In the genomic region with DNA sequence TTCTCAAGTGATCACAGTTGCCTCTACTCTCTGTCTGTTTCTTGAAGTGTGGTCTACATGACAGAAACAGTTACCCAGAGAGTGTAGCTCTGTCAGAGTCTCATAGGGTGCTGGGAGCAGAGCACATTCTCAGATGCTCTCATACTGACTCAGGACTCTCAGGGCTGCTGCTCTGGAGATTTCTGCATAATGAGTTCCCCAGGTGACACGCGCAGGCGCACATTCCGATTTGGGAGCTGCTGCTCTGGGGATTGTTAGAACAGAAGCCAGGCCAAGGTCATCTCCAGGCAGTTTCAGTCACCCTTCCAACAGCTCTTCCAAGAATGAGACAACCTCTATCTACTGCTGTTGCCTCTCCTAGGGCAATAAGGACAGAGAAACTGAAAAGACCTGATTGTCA, we compare ENCODE assay signal across 14 mouse cellular contexts. TPM values are rescaled to one million over a fixed set of nuclear protein-coding genes. Genes with fewer than 3 reads are reported as not detected.
DNase-seq lines count a peak whose midpoint lies in the region; ATAC-seq lines count a peak whose summit lies in the region.
"Had no signal": no experiment of that assay in that cellular context is flagged by ENCODE, and none has a peak within 500 bp of the region (broad histone marks: within the 10 kb centered on the region; RNA-seq: fewer than 3 reads in every experiment).

No protein-coding gene starts in this region.

- peaks cover 11% of the 10 kb centered on the region for H3K4me1 ChIP-seq in hindbrain, embryonic 14.5 days (replicated peaks; ENCODE audit: control insufficient read depth, insufficient read depth, low read length)

- no peak overlapping the region for H3K4me3 ChIP-seq in hindbrain, embryonic 14.5 days (replicated peaks; ENCODE audit: low read length)
- H3K4me3 ChIP-seq: hindbrain, embryonic 15.5 days; limb, embryonic 15.5 days; midbrain, embryonic 15.5 days had no signal

- 85% methylated on average over 4 of the region's 4 CpGs for WGBS in hindbrain, embryonic 14.5 days

- no peaks in the 10 kb centered on the region for H3K9me3 ChIP-seq in hindbrain, embryonic 14.5 days (ENCODE audit: control insufficient read depth, low read length)
- H3K9me3 ChIP-seq: hindbrain, embryonic 15.5 days; limb, embryonic 15.5 days; midbrain, embryonic 15.5 days had no signal

- DNase-seq in ES-CJ7 (ENCODE audit: low read depth, low spot score) (peak; percentile 48), ZHBTc4 (ENCODE audit: low read depth, low spot score) (peak; percentile 77)
- DNase-seq in heart, adult 8-10 months (ENCODE audit: low spot score): peak; percentile 21
- DNase-seq in heart, postnatal 14 days: peak; percentile 14 to 43
- no peak for DNase-seq in hindbrain, embryonic 14.5 days (ENCODE audit: low spot score)
- no peak for DNase-seq in cerebellum, adult 11-12 months
- no peak for DNase-seq in cerebellum, adult 11 months
- no peak for DNase-seq in thymus, postnatal 36 days
- DNase-seq: cerebellum, adult 8-10 months had no signal

- no peak overlapping the region for H3K9ac ChIP-seq in hindbrain, embryonic 14.5 days
- H3K9ac ChIP-seq: hindbrain, embryonic 15.5 days; limb, embryonic 15.5 days; lung, embryonic 14.5 days; midbrain, embryonic 15.5 days had no signal

- H3K27ac ChIP-seq in hindbrain, embryonic 14.5 days: no peak overlapping the region
- H3K27ac ChIP-seq: hindbrain, embryonic 15.5 days; limb, embryonic 15.5 days; midbrain, embryonic 15.5 days had no signal

- H3K36me3 ChIP-seq in hindbrain, embryonic 14.5 days (replicated peaks; ENCODE audit: control insufficient read depth, insufficient read depth): no peaks in the 10 kb centered on the region
- H3K36me3 ChIP-seq: hindbrain, embryonic 15.5 days; limb, embryonic 15.5 days; midbrain, embryonic 15.5 days had no signal

- no peak for ATAC-seq in hindbrain, embryonic 14.5 days (ENCODE audit: low FRiP score)
- ATAC-seq: forebrain, embryonic 16.5 days; midbrain, embryonic 15.5 days had no signal

- intact Hi-C loops in heart, postnatal 14 days (cut with DNase I): no loop called here

- H3K4me2 ChIP-seq in hindbrain, embryonic 14.5 days (replicated peaks): no peak overlapping the region
- H3K4me2 ChIP-seq: hindbrain, embryonic 15.5 days; limb, embryonic 15.5 days; lung, embryonic 14.5 days; midbrain, embryonic 15.5 days had no signal

- no peaks in the 10 kb centered on the region for H3K27me3 ChIP-seq in hindbrain, embryonic 14.5 days (ENCODE audit: control insufficient read depth, insufficient read depth, low read length)
- H3K27me3 ChIP-seq: hindbrain, embryonic 15.5 days; limb, embryonic 15.5 days; midbrain, embryonic 15.5 days had no signal

RNA-seq across cellular contexts. Expression of a gene that starts 3.2 kb away (rescaled TPM):
- 10 to 100 TPM; 16.2 to 19.9 (median 17.3) TPM for total RNA-seq in heart, adult 8-10 months (2022)
- total RNA-seq in heart, postnatal 14 days (2021): 10 to 100 TPM; 11.2 to 14.2 TPM
- 35.2 and 36.8 TPM in 2 replicates for polyA plus RNA-seq in hindbrain, embryonic 14.5 days (2014; fragmentation: Nextera tagmentation; extraction: Ambion mirVana)

RNA-seq across cellular contexts. Expression of a gene that starts 43.0 kb away (rescaled TPM):
- 100 to 1,000 TPM; 183 to 223 (median 209) TPM for total RNA-seq in heart, adult 8-10 months (2022)
- total RNA-seq in heart, postnatal 14 days (2021): 100 to 1,000 TPM; 200 to 201 TPM
- polyA plus RNA-seq in hindbrain, embryonic 14.5 days (2014; fragmentation: Nextera tagmentation; extraction: Ambion mirVana): 110 and 111 TPM in 2 replicates

Comparison
In these comparisons a context has a peak if more than half of its experiments do, and no peak if none do; other contexts are left out.
1. DNase-seq: peak in ES-CJ7 (single experiment), ZHBTc4 (single experiment), heart, adult 8-10 months (single experiment) and heart, postnatal 14 days (2 of 2); none in hindbrain, embryonic 14.5 days (single experiment), cerebellum, adult 11-12 months (single experiment), cerebellum, adult 11 months (single experiment) and thymus, postnatal 36 days (0 of 2).